Mouse (Mus musculus): ENCODE measurements around the gene Clasp1. TPM values are rescaled to one million over a fixed set of nuclear protein-coding genes. Genes with fewer than 3 reads are reported as not detected.

Gene Clasp1
- total and polyA plus RNA-seq, 3 experiments = 13.9 to 21.3 TPM; not detected in 1

GRCm38 (mm10) chr1:118626452-118626851 is 237.6 kb downstream of the Clasp1 start:
- Histone ChIP-seq H3K9ac (ENCODE audit: control insufficient read depth, low read depth, low read length, poor library complexity, severe bottlenecking) (no peak overlapping the region), H3K9me3 (replicated peaks; ENCODE audit: insufficient read depth, low read length) (no peaks in the 10 kb centered on the region), H3K4me3 (ENCODE audit: control insufficient read depth in 1 of 2, insufficient read depth in 1 of 2, low read depth in 2 of 2, low read length in 2 of 2) (no peak overlapping the region), H3K27me3 (ENCODE audit: control insufficient read depth in 1 of 2, insufficient read depth in 2 of 2, low read length in 2 of 2) (no peaks in the 10 kb centered on the region), H3K27ac (ENCODE audit: control insufficient read depth, low read depth, low read length) (no peak overlapping the region), H3K4me1 (ENCODE audit: control insufficient read depth in 1 of 2, insufficient read depth in 2 of 2, low read length in 2 of 2) (no peaks in the 10 kb centered on the region), H3K79me2 (ENCODE audit: control insufficient read depth, insufficient read depth, low read length, poor library complexity) (no peaks in the 10 kb centered on the region), H3K36me3 (ENCODE audit: control insufficient read depth in 1 of 2, insufficient read depth in 2 of 2, low read length in 2 of 2) (no peaks in the 10 kb centered on the region)
- TF ChIP-seq TBP (IDR thresholded peaks at IDR 0.05; ENCODE audit: low read depth, low read length) = no peak
- TF ChIP-seq SIN3A (IDR thresholded peaks at IDR 0.05; ENCODE audit: low read length) = no peak
- no peak for TF ChIP-seq MAFK (IDR thresholded peaks at IDR 0.05; ENCODE audit: borderline replicate concordance, low read depth, low read length)
- no peak for TF ChIP-seq USF2 (IDR thresholded peaks at IDR 0.05; ENCODE audit: borderline replicate concordance in 1 of 2, insufficient read depth in 1 of 2, low read depth in 1 of 2, low read length in 2 of 2)
- no peak for TF ChIP-seq CHD2 (IDR thresholded peaks at IDR 0.05; ENCODE audit: low read length)
- no peak for TF ChIP-seq EP300 (IDR thresholded peaks at IDR 0.05; ENCODE audit: low read depth in 1 of 2, low read length in 2 of 2)
- TF ChIP-seq MYC (IDR thresholded peaks at IDR 0.05; ENCODE audit: low read depth, low read length) = no peak
- no peak for TF ChIP-seq ETS1 (IDR thresholded peaks at IDR 0.05; ENCODE audit: low read depth, low read length)
- TF ChIP-seq SMC3 (IDR thresholded peaks at IDR 0.05; ENCODE audit: low read depth, low read length) = no peak
- TF ChIP-seq E2F4 (IDR thresholded peaks at IDR 0.05; ENCODE audit: borderline replicate concordance, low read depth, low read length) = no peak
- TF ChIP-seq NELFE (IDR thresholded peaks at IDR 0.05; ENCODE audit: low read depth, low read length) = no peak
- TF ChIP-seq MEF2A (IDR thresholded peaks at IDR 0.05; ENCODE audit: extremely low read depth, insufficient replicate concordance, low read depth, low read length, poor library complexity, severe bottlenecking) = no peak
- TF ChIP-seq CTCF (IDR thresholded peaks at IDR 0.05 in 2 of 3, conservative IDR thresholded peaks at IDR 0.05 in 1 of 3; ENCODE audit: control insufficient read depth in 1 of 3, insufficient read depth in 1 of 3, low read depth in 2 of 3, low read length in 3 of 3, poor library complexity in 1 of 3, severe bottlenecking in 1 of 3) = no peak
- no peak for TF ChIP-seq CHD1 (IDR thresholded peaks at IDR 0.05; ENCODE audit: low read depth, low read length)
- TF ChIP-seq ELF1 (IDR thresholded peaks at IDR 0.05; ENCODE audit: low read depth, low read length) = no peak
- no peak for TF ChIP-seq ZNF384 (IDR thresholded peaks at IDR 0.05; ENCODE audit: low read depth, low read length)
- DNase-seq (ENCODE audit: low read depth, low spot score) = no peak

- Histone ChIP-seq H3K27ac (ENCODE audit: control insufficient read depth, low read depth, low read length) (no peak within 1 kb of the TSS), H3K36me3 (ENCODE audit: control insufficient read depth in 1 of 2, insufficient read depth in 2 of 2, low read length in 2 of 2) (no peaks in the 10 kb centered on the region), H3K9me3 (replicated peaks; ENCODE audit: insufficient read depth, low read length) (no peaks in the 10 kb centered on the region), H3K27me3 (ENCODE audit: control insufficient read depth in 1 of 2, insufficient read depth in 2 of 2, low read length in 2 of 2) (no peaks in the 10 kb centered on the region), H3K79me2 (ENCODE audit: control insufficient read depth, insufficient read depth, low read length, poor library complexity) (no peaks in the 10 kb centered on the region), H3K9ac (ENCODE audit: control insufficient read depth, low read depth, low read length, poor library complexity, severe bottlenecking) (no peak within 1 kb of the TSS), H3K4me3 (ENCODE audit: control insufficient read depth in 1 of 2, insufficient read depth in 1 of 2, low read depth in 2 of 2, low read length in 2 of 2) (no peak within 1 kb of the TSS), H3K4me1 (ENCODE audit: control insufficient read depth in 1 of 2, insufficient read depth in 2 of 2, low read length in 2 of 2) (no peaks in the 10 kb centered on the region)
- TF ChIP-seq CHD2 (IDR thresholded peaks at IDR 0.05; ENCODE audit: low read length) = no peak
- TF ChIP-seq KAT2A (conservative IDR thresholded peaks at IDR 0.05; ENCODE audit: low read depth, low read length) = no peak
- TF ChIP-seq GABPA (IDR thresholded peaks at IDR 0.05; ENCODE audit: low read depth, low read length) = no peak
- TF ChIP-seq MXI1 (IDR thresholded peaks at IDR 0.05; ENCODE audit: low read depth, low read length) = no peak
- no peak for TF ChIP-seq EP300 (IDR thresholded peaks at IDR 0.05; ENCODE audit: low read depth in 1 of 2, low read length in 2 of 2)
- no peak for TF ChIP-seq USF2 (IDR thresholded peaks at IDR 0.05; ENCODE audit: borderline replicate concordance in 1 of 2, insufficient read depth in 1 of 2, low read depth in 1 of 2, low read length in 2 of 2)
- no peak for TF ChIP-seq MAX (IDR thresholded peaks at IDR 0.05; ENCODE audit: low read length)
- no peak for TF ChIP-seq UBTF (IDR thresholded peaks at IDR 0.05; ENCODE audit: borderline replicate concordance, insufficient read depth, low read depth, low read length)
- no peak for TF ChIP-seq RCOR1 (IDR thresholded peaks at IDR 0.05; ENCODE audit: low read depth, low read length)
- TF ChIP-seq MYB (IDR thresholded peaks at IDR 0.05; ENCODE audit: low read depth, low read length) = no peak
- no peak for TF ChIP-seq POLR2AphosphoS5 (IDR thresholded peaks at IDR 0.05; ENCODE audit: borderline replicate concordance, low read depth, low read length)
- TF ChIP-seq TCF12 (IDR thresholded peaks at IDR 0.05; ENCODE audit: low read depth, low read length) = no peak
- TF ChIP-seq BHLHE40 (IDR thresholded peaks at IDR 0.05; ENCODE audit: borderline replicate concordance, low read depth, low read length) = no peak
- no peak for TF ChIP-seq E2F4 (IDR thresholded peaks at IDR 0.05; ENCODE audit: borderline replicate concordance, low read depth, low read length)
- TF ChIP-seq ZMIZ1 (IDR thresholded peaks at IDR 0.05; ENCODE audit: low read depth, low read length) = no peak
- TF ChIP-seq ELF1 (IDR thresholded peaks at IDR 0.05; ENCODE audit: low read depth, low read length) = no peak
- no peak for TF ChIP-seq ETS1 (IDR thresholded peaks at IDR 0.05; ENCODE audit: low read depth, low read length)
- no peak for DNase-seq (ENCODE audit: low read depth, low spot score)
These were observed 239.1 kb downstream of the Clasp1 start, which contains the start of gene Tfcp2l1 for GRCm38 (mm10) chr1:118627781-118628464. Gene Tfcp2l1 (plus strand): TSS chr1:118627945.

Data from MEL (cell line).